Mouse (Mus musculus) stomach, embryonic 16.5 days (tissue): ENCODE measurements around the gene Olfr1278. TPM values are rescaled to one million over a fixed set of nuclear protein-coding genes. Genes with fewer than 3 reads are reported as not detected.
"Not testable (repeated sequence)": the region's sequence is repeated elsewhere in the genome, so short reads cannot be mapped to it uniquely, and the experiment has no call there.

Experiments used
- ATAC-seq: fragments of 200-750 bp; cut with Nextera tagmentation; 2 replicates; pipeline ENCODE4 v1.8.0; 2017; ENCODE audit warnings: moderate number of reproducible peaks, moderate TSS enrichment; ENCODE audit not compliant: insufficient read depth, low FRiP score
- H3K27ac ChIP-seq: fragments of 300-500 bp; sonication (generic); 2 replicates; pipeline ENCODE4 v1.5.1; 2014; ENCODE audit warnings: low read length
- H3K27me3 ChIP-seq: fragments of 300-500 bp; sonication (generic); 2 replicates; pipeline ENCODE4 v1.6.1; 2014; ENCODE audit warnings: low read length, control low read depth, mixed read lengths; ENCODE audit not compliant: control insufficient read depth, insufficient read depth
- H3K36me3 ChIP-seq: fragments of 300-500 bp; sonication (generic); 2 replicates; pipeline ENCODE4 v1.6.1; 2014; ENCODE audit warnings: low read length; ENCODE audit not compliant: control insufficient read depth, insufficient read depth
- H3K4me1 ChIP-seq: fragments of 300-500 bp; sonication (generic); 2 replicates; pipeline ENCODE4 v1.6.1; 2014; ENCODE audit warnings: low read length, control low read depth, mixed read lengths; ENCODE audit not compliant: control insufficient read depth, insufficient read depth
- H3K4me2 ChIP-seq: fragments of 300-500 bp; sonication (generic); 2 replicates; pipeline ENCODE4 v1.6.1; 2014; ENCODE audit warnings: low read depth, low read length, mixed read lengths
- H3K4me3 ChIP-seq: fragments of 300-500 bp; sonication (generic); replicated peaks from 2 replicates; pipeline ENCODE4 v1.5.1; 2014; ENCODE audit warnings: mild to moderate bottlenecking, low read length
- H3K9ac ChIP-seq: fragments of 300-500 bp; sonication (generic); 2 replicates; pipeline ENCODE4 v1.6.1; 2014; ENCODE audit warnings: low read length
- H3K9me3 ChIP-seq: fragments of 300-500 bp; sonication (generic); replicated peaks from 2 replicates; pipeline ENCODE4 v1.6.1; 2016; ENCODE audit warnings: low read length, control low read depth; ENCODE audit not compliant: control insufficient read depth
- WGBS: fragments of 180-500 bp; shearing (Covaris S2); extraction: QIAGEN DNeasy Blood & Tissue Kit; methylation state at CpG from one replicate; pipeline ENCODE4 v1.1.7; 2014; 5-methylcytosine and 5-hydroxymethylcytosine counted together
- polyA plus RNA-seq: library from polyadenylated mRNA; unstranded; fragments of >200 nt; fragmentation: Nextera tagmentation; extraction: Ambion mirVana; gene quantifications from 2 replicates; pipeline ENCODE4 v1.2.1, GENCODE M21; 2015

The Olfr1278 gene
- polyA plus RNA-seq, result not detected in 2 replicates

DNA sequence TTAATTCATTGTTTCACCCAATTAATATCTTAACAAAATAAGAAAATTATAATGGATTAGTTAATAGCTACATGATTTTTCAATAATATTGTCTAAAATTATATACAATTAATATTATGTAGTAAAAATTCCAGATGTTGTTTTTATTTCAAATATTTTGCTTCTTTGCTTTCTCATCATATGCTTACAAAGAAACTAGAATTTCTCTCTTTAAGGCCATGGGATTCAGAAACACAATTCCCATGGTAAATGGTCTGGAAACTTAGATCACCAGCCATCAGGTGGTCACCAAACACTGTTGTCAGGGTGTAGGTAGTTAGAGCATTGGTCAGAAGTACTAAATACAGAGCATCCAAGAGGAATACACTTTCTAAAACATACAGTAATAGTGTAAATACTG is at the start of gene Olfr1278:
TSS of gene Olfr1278 (plus strand) at position 301 of the 400 bp plus-strand sequence.
- Histone ChIP-seq H3K36me3 (no peaks in the 10 kb centered on the region), H3K27me3 (no peaks in the 10 kb centered on the region), H3K9me3 (no peaks in the 10 kb centered on the region), H3K4me1 (no peaks in the 10 kb centered on the region), H3K9ac (no peak within 1 kb of the TSS), H3K4me2 (no peak within 1 kb of the TSS), H3K27ac (no peak within 1 kb of the TSS), H3K4me3 (no peak within 1 kb of the TSS)
- no peak for ATAC-seq

DNA sequence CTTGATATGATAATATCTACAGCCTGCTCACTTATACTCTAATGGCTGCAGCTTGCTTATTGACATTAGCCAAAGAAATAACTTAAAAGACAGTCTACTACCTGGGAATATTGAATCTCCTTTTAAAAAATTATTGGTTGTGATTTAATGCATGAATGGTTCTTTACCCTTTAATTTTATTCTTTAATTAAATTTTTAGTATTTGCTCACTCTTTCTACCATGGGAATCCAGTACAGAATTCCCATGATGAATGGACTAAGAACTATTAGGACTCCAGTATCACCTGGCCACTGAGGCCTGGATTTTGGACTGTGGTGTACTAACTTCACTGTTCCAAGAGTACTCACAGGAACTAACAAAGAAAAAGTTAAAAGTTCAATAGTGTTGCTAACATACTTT is 35.7 kb upstream of the Olfr1278 start, which contains the start of gene Olfr1276:
TSS of gene Olfr1276 (plus strand) at position 301 of the 400 bp plus-strand sequence.
- Histone ChIP-seq H3K4me3 (no peak within 1 kb of the TSS), H3K27me3 (no peaks in the 10 kb centered on the region), H3K27ac (no peak within 1 kb of the TSS), H3K9me3 (no peaks in the 10 kb centered on the region), H3K4me1 (no peaks in the 10 kb centered on the region), H3K36me3 (no peaks in the 10 kb centered on the region), H3K9ac (no peak within 1 kb of the TSS), H3K4me2 (no peak within 1 kb of the TSS)
- ATAC-seq, result no peak

DNA sequence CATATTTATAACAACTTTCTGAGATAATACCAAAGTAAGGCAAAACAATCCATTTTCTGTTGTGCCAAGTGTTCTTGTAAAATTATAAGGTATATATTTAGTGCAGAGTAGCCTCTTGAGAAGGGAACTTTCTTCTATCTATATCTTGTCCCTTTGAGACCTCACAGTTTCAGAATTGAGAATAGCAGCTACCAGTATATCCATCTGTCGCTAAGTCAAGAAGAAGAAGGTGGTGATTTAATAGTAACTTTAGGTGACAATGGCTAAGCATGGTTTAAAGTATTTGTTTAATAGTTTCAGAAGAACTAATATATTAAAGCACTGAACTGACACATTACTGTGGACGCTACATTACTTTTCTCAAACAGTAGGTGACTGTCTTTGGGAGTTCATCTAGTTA is 15.9 kb upstream of the Olfr1278 start, which contains the start of gene Olfr1277:
TSS of gene Olfr1277 (minus strand) at position 101 of the 400 bp plus-strand sequence.
- Histone ChIP-seq H3K9ac (no peak within 1 kb of the TSS), H3K27ac (no peak within 1 kb of the TSS), H3K4me2 (no peak within 1 kb of the TSS), H3K36me3 (no peaks in the 10 kb centered on the region), H3K4me1 (no peaks in the 10 kb centered on the region), H3K9me3 (no peaks in the 10 kb centered on the region), H3K27me3 (no peaks in the 10 kb centered on the region), H3K4me3 (no peak within 1 kb of the TSS)
- no peak for ATAC-seq
- WGBS, result 87% methylated on average over 2 of the region's 2 CpGs

DNA sequence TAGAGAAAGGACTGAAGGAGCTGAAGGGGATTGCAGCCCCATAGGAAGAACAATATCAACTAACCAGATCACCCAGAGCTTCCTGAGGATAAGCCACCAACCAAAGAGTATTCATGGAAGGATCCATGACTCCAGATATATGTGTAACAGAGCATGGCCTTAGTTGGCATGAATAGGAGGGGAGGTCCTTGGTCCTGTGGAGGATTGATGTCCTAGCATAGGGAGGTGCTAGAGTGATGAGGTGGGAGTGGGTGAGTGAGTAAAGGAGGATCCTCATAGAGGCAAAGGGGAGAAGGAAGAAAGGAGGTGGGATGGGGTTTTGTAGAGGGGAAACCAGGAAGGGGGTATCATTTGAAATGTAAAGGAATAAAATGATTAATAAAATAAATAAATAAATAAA is 8.6 kb downstream of the Olfr1278 start:
- no peak overlapping the region for H3K27ac ChIP-seq
- no peaks in the 10 kb centered on the region for H3K27me3 ChIP-seq
- H3K4me2 ChIP-seq, result no peak overlapping the region
- no peaks in the 10 kb centered on the region for H3K9me3 ChIP-seq
- ATAC-seq, result no peak
- no peak overlapping the region for H3K9ac ChIP-seq
- no peaks in the 10 kb centered on the region for H3K36me3 ChIP-seq
- H3K4me3 ChIP-seq, result no peak overlapping the region
- no peaks in the 10 kb centered on the region for H3K4me1 ChIP-seq

DNA sequence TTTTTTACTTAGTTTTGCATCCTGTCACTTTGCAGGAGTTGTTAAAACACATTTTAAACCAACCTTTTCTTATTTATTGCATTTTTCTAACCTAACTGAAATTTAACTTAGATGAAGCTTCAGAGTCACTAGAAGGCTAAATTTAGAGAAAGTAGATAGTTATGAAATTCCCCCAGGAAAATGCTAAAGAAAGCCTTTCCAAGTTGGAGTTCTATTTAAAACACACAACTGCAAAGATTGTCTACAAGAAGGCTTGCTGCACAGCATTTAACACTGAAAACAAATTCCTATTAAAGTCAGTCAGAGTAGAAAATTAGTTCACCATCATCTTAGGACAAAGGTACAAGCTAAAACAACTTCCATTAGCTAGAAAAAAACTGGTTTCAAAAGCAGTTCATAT is 10.4 kb downstream of the Olfr1278 start, which contains the start of gene Olfr1279:
TSS of gene Olfr1279 (plus strand) at position 262 of the 400 bp plus-strand sequence.
- no peaks in the 10 kb centered on the region for H3K9me3 ChIP-seq
- H3K4me1 ChIP-seq, result no peaks in the 10 kb centered on the region
- H3K27ac ChIP-seq, result no peak within 1 kb of the TSS
- H3K36me3 ChIP-seq, result no peaks in the 10 kb centered on the region
- H3K4me3 ChIP-seq, result no peak within 1 kb of the TSS
- ATAC-seq, result no peak
- no peaks in the 10 kb centered on the region for H3K27me3 ChIP-seq
- no peak within 1 kb of the TSS for H3K4me2 ChIP-seq
- H3K9ac ChIP-seq, result no peak within 1 kb of the TSS

DNA sequence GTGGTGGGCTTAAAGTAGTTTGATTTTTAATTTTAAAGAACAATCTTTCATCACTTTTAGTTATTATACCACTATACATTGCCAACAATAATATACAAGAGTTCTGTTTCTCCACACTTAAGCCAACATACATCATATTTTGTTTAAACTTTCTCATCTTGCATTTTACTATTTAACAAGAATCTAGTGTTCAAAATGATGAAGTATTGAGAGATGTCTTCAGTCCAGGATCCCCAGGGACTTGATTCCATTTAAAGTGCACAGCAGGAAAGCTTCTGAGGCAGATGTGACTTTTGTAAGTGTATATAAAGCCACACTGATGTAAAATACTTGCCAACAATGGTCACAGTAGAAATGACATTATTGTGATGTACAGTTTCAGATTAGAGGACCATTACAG is 23.8 kb downstream of the Olfr1278 start, which contains the start of gene Olfr1280:
TSS of gene Olfr1280 (plus strand) at position 301 of the 400 bp plus-strand sequence.
- ATAC-seq, result no peak
- no peaks in the 10 kb centered on the region for H3K27me3 ChIP-seq
- H3K9ac ChIP-seq, result no peak within 1 kb of the TSS
- H3K4me2 ChIP-seq, result no peak within 1 kb of the TSS
- H3K4me1 ChIP-seq, result no peaks in the 10 kb centered on the region
- H3K9me3 ChIP-seq, result no peaks in the 10 kb centered on the region
- H3K36me3 ChIP-seq, result no peaks in the 10 kb centered on the region
- H3K4me3 ChIP-seq, result no peak within 1 kb of the TSS
- no peak within 1 kb of the TSS for H3K27ac ChIP-seq

DNA sequence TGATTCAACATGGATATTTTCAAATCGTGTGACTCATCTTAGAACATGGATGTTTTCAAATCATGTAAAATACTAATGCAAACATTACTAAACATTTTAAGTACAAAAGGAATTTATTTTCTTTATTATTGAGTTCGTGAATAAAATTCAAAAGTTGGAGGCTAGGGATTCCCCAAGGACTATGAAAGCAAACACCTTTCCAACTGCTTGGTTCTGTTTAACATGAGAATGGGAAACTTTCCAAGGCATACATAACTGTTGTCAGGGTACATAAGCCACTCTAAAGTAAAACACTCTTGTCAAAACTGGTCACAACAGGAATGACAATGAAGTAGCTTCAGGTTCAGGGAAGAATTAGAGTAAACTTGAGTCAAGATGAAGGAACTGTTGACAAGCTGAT is 36.3 kb downstream of the Olfr1278 start, which contains the start of gene Olfr1281:
TSS of gene Olfr1281 (plus strand) at position 301 of the 400 bp plus-strand sequence.
- Histone ChIP-seq H3K27ac (no peak within 1 kb of the TSS), H3K9me3 (no peaks in the 10 kb centered on the region), H3K4me3 (no peak within 1 kb of the TSS), H3K27me3 (no peaks in the 10 kb centered on the region), H3K4me2 (no peak within 1 kb of the TSS), H3K36me3 (no peaks in the 10 kb centered on the region), H3K4me1 (no peaks in the 10 kb centered on the region), H3K9ac (no peak within 1 kb of the TSS)
- WGBS, result 62% methylated on average over 2 of the region's 2 CpGs
- ATAC-seq, result no peak

DNA sequence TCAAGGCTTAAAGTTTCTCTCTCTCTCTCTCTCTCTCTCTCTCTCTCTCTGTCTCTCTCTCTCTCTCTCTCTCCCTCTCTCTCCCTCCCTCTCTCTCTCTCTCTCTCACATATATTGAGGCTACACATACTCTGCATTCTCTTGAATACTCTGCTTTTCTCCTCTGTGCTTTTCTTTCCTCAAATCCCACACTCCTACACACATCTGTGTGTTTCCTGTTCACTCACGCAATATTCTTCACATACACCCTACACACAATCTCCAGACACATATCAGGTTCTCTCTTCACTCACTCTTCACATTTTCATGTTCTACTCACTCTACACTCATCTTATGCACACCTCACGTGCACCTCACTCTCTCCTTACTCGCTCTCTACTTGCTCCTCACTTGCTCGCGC is 43.8 kb downstream of the Olfr1278 start:
- not testable (repeated sequence) for H3K27me3 ChIP-seq, H3K4me3 ChIP-seq, H3K4me1 ChIP-seq, H3K4me2 ChIP-seq, H3K9me3 ChIP-seq, H3K36me3 ChIP-seq, H3K9ac ChIP-seq, ATAC-seq, H3K27ac ChIP-seq
- 80% methylated on average over 5 of the region's 5 CpGs for WGBS

DNA sequence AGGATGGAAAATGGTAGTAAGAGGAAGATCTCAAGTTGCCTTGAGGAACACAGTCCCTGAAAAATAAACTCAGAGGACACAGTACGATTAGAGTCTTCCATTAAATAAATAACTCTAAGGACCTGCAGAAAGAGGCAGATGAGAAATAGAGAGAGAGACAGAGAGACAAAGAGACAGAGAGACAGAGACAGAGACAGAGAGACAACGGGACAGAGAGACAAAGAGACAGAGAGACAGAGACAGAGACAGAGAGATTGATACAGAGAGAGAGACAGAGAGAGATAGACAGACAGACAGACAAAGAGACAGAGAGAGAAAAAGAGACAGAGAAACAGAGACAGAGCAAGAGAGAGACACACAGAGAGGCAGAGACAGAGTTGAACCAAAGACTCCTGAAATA is 46.0 kb downstream of the Olfr1278 start, which contains the start of gene Olfr1282:
TSS of gene Olfr1282 (minus strand) at position 101 of the 400 bp plus-strand sequence.
- WGBS, result 69% methylated on average over 2 of the region's 2 CpGs
- H3K27me3 ChIP-seq, result no peaks in the 10 kb centered on the region
- H3K9me3 ChIP-seq, result no peaks in the 10 kb centered on the region
- H3K9ac ChIP-seq, result no peak within 1 kb of the TSS
- no peak within 1 kb of the TSS for H3K27ac ChIP-seq
- no peaks in the 10 kb centered on the region for H3K36me3 ChIP-seq
- no peak within 1 kb of the TSS for H3K4me3 ChIP-seq
- H3K4me1 ChIP-seq, result no peaks in the 10 kb centered on the region
- H3K4me2 ChIP-seq, result no peak within 1 kb of the TSS
- no peak for ATAC-seq
